Mouse (Mus musculus) adrenal gland, postnatal 10 days (tissue): ENCODE measurements around the gene Gm3233. TPM values are rescaled to one million over a fixed set of nuclear protein-coding genes. Genes with fewer than 3 reads are reported as not detected.
"Not testable (repeated sequence)": the region's sequence is repeated elsewhere in the genome, so short reads cannot be mapped to it uniquely, and the experiment has no call there.

Experiments
- DNase-seq: peaks from one replicate; pipeline ENCODE4 v3.0.0; 2021; ENCODE audit warnings: mixed read lengths
- long read RNA-seq, 2 experiments: library from polyadenylated mRNA; stranded (forward); transcript quantifications; one replicate each; pipeline ENCODE4 v2.0.0; 2021
- total RNA-seq, 2 experiments: library from RNA; stranded (reverse); gene quantifications; 2 replicates each; pipeline ENCODE4 v1.2.3; 2021

Gm3233 gene
- total RNA-seq, result not detected
- long read RNA-seq, experiment 1, result 0 reads
- long read RNA-seq, experiment 2, result 0 reads

GRCm38 (mm10) chr10:77759582-77759981, at the start of gene Gm3233:
TSS of gene Gm3233 (minus strand) at chr10:77759682.
- not testable (repeated sequence) for DNase-seq

DNA sequence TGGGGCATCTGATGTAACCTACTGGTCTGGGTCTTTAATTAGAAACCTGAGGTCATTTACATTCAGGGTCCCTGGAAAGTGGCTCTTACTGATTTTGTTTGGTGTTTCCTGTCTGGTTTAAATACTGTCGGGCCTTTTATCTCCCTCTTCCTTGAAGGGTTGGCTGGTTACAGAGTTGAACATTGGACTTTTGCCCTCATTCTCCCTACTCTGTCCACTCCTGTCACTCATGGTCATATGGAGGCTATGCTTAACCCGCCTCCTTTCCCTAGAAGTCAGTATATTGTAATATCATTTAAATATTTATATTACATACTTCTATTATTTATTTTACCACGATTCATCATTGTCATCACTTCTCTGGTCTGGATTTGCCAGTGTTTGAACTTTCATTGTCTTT, 44.6 kb upstream of the Gm3233 start:
- no peak for DNase-seq

- no peak for DNase-seq
Measured at GRCm38 (mm10) chr10:77798921-77799508, 39.5 kb upstream of the Gm3233 start, which contains the start of gene Gm19668. TSS of gene Gm19668 (minus strand) at chr10:77799133.

DNA sequence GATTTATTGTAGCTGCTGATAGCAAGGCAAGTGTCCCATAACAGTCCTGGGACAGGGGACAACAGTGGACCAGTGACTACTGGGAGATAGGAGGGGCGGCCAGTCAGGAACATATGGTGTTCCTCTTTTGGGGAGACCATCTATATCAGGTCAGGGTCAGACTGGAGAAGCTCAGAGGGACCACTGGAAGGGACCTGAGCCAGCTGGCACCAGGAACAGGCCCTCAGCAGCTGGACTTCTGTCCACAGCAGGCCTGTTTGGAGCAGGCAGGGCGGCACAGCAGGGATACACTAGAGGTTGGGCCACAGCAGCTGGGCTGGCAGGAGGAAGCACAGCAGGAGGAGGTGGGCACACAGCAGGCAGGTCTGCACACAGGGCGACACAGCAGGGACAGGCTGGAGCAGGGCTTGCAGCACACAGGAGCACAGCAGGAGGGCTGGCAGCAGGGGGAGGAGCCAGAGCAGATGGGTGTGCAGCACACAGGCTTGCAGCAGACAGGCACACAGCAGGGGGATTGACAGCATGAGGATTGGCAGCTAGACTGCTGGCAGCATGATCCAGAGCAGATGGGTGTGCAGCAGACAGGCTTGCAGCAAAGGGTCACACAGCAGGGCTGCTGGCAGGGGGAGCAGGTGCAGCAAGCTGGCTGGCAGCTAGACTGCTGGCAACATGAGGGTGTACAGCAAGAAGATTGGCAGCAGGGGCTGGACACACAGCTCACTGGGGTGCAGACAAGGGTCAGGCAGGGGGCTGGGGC, 38.9 kb upstream of the Gm3233 start:
- DNase-seq, result not testable (repeated sequence)

- DNase-seq, result no peak
Measured at GRCm38 (mm10) chr10:77797677-77798076, 38.2 kb upstream of the Gm3233 start.

GRCm38 (mm10) chr10:77794976-77795375, 35.5 kb upstream of the Gm3233 start, which contains the start of gene Gm9639:
TSS of gene Gm9639 (minus strand) at chr10:77795076.
- DNase-seq, result no peak

GRCm38 (mm10) chr10:77788621-77789020, 29.1 kb upstream of the Gm3233 start:
- DNase-seq, result no peak

DNA sequence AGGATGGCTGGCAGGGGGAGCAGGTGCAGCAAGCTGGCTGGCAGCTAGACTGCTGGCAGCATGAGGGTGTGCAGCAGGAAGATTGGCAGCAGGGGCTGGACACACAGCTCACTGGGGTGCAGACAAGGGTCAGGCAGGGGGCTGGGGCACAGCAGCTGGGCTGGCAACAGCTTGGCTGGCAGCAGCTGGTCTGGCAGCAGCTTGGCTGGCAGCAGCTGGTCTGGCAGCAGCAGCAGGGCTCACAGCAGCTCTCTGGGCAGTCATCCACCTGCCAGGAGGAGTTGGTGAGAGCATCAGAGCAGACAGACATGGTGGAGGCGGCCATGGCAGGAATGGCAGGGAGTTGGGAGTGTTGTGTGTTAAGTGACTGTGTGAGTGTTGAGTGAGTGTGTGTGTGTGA, 28.4 kb upstream of the Gm3233 start, which contains the start of gene Gm7137:
Gene Gm7137 (minus strand): TSS at position 325 of the 400 bp plus-strand sequence.
- DNase-seq, result not testable (repeated sequence)

DNA sequence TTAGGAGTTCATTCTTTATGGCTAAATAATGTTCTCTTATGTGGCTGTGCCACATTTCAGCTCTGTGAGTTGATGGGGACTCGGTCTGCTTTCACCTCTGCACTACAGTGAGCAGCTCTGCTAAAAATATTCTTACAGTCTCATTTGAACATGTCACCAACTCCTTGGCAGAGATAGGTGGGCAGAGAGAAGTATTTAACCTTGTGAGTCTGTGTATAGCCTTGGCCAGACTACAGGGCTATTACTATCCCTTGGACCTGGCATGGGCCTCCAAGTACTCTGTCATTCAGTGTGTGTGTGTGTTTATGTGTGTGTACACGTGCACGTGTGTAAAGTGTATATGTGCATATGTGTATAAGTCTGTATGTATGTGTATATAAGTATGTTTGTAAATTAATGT, 23.9 kb upstream of the Gm3233 start:
- not testable (repeated sequence) for DNase-seq

- DNase-seq, result not testable (repeated sequence)
Measured at GRCm38 (mm10) chr10:77782442-77782841, 23.0 kb upstream of the Gm3233 start, which contains the start of gene Gm3250. TSS of gene Gm3250 (minus strand) at chr10:77782542.

GRCm38 (mm10) chr10:77776844-77777243, 17.4 kb upstream of the Gm3233 start, which contains the start of gene Gm7138:
TSS of gene Gm7138 (minus strand) at chr10:77776944.
- not testable (repeated sequence) for DNase-seq

DNA sequence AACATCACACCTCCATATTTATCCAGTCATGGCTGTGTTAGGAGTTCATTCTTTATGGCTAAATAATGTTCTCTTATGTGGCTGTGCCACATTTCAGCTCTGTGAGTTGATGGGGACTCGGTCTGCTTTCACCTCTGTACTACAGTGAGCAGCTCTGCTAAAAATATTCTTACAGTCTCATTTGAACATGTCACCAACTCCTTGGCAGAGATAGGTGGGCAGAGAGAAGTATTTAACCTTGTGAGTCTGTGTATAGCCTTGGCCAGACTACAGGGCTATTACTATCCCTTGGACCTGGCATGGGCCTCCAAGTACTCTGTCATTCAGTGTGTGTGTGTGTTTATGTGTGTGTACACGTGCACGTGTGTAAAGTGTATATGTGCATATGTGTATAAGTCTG, 12.7 kb upstream of the Gm3233 start:
- DNase-seq, result not testable (repeated sequence)

DNA sequence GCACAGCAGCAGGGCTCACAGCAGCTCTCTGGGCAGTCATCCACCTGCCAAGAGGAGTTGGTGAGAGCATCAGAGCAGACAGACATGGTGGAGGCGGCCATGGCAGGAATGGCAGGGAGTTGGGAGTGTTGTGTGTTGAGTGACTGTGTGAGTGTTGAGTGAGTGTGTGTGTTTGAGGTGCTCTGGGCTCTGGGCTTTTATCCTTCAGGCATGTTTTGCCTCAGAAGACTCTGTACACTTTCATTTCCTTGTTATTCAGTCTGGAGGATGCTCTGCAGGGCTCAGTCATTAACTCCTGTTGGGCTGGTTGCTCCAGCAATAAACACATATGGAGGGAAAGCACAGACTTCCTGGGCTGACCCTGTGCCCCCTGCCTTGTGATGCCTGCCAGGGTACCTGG, 11.7 kb upstream of the Gm3233 start, which contains the start of gene Gm3238:
Gene Gm3238 (minus strand): TSS at position 101 of the 400 bp plus-strand sequence.
- DNase-seq, result not testable (repeated sequence)

DNA sequence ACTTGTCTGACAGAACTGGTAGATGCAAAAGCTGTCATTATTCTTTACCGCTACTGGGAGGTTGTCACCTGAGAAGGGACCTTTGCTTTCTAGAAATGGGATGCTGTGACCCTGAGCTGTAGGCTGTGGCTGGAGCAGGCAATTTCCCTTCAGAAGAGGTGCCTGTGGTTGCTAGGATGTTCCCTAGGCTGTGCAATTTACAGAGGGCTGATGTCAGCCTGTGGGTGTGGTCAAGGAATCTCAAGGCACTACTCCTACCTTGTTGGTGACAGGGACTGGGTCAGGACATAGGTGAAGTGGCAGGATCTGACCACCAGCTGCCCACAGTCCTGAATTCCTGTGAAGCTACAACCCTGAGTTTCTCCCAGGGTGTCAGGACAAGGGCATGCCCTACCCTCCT, 10.2 kb upstream of the Gm3233 start:
- no peak for DNase-seq

- no peak for DNase-seq
Measured at GRCm38 (mm10) chr10:77753448-77753847, 6.0 kb downstream of the Gm3233 start.

DNA sequence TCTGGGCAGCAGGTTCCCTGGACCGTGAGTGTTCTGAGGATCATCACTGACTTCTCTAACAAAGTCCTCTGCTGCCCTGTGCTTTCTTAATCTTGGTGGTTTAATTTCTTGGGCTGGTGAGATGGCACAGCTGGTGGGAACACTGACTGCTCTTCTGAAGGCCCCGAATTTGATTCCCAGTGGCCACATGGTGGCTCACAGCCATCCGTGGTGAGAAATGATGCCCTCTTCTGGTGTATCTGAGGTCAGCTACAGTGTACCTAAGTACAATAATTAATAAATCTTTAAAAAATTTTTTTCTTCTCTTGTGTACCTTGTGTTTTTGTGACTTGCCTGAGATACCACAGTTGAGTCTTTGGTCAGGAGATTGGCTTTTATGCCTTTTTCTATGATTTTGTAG, 7.2 kb downstream of the Gm3233 start:
- not testable (repeated sequence) for DNase-seq

GRCm38 (mm10) chr10:77751254-77751653, 8.2 kb downstream of the Gm3233 start, which contains the start of gene Gm9736:
TSS of gene Gm9736 (minus strand) at chr10:77751354.
- not testable (repeated sequence) for DNase-seq

DNA sequence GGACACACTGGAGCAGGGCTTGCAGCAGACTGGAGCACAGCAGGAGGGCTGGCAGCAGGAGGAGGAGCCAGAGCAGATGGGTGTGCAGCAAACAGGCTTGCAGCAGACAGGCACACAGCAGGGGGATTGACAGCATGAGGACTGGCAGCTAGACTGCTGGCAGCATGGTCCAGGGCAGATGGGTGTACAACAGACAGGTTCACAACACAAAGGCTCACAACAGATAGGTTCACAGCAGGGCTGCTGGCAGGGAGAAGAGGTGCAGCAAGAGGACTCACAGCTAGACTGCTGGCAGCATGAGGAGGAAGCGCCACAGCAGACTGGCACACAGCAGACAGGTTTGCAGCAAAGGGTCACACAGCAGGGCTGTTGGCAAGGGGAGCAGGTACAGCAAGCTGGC, 8.8 kb downstream of the Gm3233 start:
- not testable (repeated sequence) for DNase-seq

- not testable (repeated sequence) for DNase-seq
Measured at GRCm38 (mm10) chr10:77741924-77742688, 17.4 kb downstream of the Gm3233 start, which contains the start of gene Gm18596. TSS of gene Gm18596 (minus strand) at chr10:77742638.

DNA sequence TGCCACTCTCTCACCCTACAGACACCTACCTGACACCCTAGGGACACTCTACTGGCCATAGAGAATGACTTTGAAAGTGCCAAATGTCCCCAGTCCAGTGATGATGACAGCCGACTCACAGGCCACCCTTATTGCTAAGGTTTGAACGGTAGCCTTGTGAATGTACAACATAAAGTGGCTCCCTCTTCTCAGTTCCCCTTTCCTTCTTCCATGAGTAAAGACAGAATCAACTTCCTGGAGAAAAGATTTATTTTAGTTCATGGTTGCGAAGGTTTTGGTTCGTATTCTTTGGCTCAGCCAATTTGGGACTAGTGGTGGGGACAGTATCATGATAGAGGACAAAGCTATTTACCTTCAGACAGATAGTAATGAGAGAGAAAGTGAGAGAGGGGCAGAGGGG, 20.6 kb downstream of the Gm3233 start:
- DNase-seq, result no peak

DNA sequence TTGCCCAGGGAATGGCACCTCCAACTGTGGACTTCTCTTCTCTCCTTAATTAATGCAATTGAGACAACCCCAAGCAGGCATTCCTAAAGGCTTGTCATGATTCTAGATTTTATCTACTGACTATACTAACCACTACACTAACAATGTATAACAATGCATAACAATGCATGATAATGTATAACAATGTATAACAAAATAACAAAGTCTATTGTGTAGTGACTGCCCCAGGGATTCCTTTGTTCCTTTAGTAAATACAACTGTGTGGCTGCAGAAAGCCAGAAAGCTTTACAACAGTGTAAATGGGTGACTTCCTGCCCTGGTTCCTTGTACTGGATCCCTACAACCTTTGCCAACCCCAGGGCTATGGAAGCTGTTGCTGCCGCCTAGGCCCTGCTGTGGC, 23.6 kb downstream of the Gm3233 start:
- DNase-seq, result no peak

DNA sequence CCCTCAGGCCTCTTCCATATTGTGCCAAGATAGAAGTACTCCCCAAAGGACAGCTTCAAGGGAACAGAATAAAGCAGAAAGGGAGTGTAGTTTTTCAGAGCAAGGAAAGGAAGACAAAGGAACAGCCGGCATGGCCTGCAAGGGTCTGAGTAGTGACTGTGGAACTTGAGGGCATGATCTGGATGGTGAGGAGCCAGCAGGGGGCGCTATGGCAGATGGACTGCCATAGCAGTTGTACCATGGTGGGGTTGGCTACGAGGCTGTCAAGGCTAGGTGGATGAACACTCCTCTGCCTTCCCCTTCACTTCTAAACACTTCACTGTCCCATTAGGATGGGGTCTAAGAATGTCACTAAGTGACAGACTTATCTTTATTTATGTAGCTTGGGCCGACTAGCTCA, 30.2 kb downstream of the Gm3233 start:
- DNase-seq, result peak; percentile 34
